Mouse (Mus musculus) spleen, postnatal 14 days (tissue): ENCODE results near the gene Mxd3.

ENCODE experiments used
- DNase-seq, 2 experiments: peaks; one replicate each; pipeline ENCODE4 v3.0.0; 2021 to 2022; ENCODE audit warnings: low spot score in 2 of 2

Mxd3 gene

DNA sequence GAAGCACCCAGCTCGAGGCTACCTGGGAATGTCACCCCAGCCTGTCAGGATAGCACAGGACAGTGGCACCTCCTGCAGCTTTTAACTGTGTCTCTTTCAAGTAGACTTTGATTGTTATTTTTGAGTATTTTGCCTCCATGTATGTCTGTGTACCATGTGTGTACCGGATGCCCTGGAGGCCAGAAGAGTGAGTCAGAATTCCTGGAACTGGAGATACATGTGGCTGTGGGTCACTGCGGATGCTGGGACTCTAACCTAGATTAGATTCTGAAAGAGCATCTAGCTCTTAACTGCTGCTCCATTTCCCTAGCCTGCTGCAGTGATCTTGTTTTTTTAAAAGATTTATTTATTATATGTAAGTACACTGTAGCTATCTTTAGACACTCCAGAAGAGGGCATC lies 2.7 kb upstream of the Mxd3 start:
- no peak for DNase-seq

DNA sequence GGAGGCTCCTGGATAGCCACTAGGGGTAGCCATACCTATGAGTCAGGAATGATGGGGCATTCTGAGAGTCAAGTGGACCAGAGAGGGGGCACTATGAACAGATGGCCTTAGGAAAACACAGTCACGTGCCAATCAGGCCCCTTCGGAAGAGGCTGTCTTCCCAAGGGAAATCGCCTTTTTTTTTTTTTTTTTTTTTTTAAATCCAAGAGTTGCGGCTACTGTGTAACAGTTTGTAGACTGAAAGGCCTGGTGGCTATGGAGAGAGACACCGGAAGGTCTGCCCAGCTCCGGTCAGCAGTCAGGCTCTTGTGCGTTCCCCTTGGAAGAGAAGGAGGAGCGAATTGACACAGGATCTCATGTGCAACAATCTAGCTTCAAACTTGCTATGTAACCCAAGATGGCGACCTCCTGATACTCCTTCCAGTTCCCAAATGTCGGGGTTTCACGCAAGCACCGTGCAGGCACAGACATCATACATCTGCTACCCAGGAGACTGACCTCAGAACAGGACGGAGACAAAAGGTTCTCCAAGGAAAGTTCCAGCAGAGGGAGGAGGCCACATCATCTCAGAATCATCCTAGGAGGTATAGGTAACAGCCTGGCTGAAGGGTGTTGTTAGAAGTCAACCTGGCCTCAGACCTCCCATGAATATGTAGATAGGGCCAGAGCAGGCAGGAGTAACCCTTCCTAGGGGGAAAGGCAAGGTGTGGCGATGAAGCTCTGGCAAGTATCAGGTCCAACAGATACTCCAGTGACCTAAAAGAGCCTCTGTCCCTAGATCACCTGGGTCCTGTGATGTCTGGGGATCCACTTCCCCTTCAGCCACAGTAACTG lies 1.2 kb upstream of the Mxd3 start:
- no peak for DNase-seq

DNA sequence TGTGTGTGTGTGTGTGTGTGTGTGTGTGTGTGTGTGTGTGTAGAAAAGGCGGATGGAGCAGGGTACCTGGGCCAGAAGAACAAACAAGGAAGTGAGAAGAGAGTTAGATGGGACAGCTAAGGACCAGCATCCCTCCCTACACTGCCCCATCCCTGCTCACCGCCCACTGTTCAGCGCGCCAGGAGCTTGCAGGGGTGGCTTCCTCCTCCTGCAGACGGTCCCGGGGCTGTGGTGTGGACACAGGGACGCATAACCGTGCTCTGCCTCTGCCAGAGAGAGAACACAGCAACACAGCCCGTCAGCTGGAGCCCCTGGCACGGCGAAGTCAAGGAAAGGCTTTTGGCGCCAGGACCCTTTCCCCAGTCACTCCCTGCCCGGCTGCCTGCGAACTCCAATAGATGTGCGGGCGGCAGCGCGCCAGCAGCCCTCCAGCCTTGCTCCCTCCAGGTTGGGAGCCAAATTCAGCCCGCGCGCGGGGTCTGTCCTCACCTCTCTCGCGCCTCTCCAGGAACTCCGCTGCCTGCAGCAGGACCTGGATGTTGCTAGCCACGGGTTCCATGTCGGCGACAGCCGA lies 427 bp downstream of the Mxd3 start:
- no peak for DNase-seq

DNA sequence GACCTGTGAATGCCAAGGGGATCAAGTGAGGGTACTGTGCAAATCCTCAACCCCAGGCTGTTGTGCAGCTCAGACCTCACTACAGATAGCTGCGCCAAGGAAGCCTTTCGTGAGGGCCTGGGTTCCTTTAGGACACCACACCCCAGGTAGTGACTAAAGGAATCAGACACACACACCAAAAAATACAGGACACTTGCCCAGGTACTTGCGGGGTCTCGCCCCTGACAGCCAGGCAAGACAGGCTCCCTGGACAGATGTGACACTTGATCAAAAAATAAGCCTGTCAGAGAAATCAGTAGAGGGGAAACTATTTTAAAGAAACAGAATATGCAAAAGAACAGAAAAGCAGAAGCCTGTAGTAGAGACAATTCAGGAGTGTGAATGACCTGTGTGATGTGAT lies 982 bp downstream of the Mxd3 start:
- DNase-seq = no peak

DNA sequence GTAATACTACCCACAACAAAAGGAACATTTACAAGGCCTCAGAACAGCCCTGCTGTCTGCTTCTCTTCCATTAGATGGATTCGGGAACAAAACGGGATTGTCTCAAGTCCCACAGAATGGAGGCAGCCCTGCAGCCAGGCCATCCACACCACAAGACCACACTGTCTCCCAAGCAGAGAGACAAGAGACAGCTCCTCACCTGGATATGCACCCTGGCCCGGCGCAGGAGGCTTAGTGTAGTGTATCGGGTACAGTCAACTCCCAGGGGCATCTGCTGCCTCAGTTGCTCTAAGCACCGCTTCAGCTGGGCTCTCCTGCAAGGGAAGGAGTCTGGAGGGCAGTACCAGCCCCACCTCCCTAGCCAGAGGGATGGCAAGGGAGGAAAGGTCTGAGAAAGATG lies 1.5 kb downstream of the Mxd3 start:
- DNase-seq = no peak

DNA sequence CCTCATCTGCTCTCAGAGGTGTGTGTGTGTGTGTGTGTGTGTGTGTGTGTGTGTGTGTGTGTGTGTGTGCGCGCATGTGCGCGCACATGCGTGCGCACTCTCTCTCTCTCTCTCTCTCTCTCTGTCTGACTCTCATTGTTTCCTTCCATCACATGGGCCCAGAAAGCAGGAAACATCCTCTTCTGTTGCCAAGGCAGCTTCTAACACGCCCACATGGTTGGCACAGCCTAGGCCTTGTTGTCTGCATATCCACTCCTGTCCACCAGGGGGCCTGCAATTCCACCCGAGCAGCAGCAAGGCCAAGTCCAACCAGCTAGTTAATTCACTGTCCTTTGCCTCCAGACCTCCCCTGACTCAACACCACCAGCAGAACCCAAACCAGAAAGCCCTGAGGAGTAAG lies 2.0 kb downstream of the Mxd3 start:
- DNase-seq = peak; percentile 81 to 85

DNA sequence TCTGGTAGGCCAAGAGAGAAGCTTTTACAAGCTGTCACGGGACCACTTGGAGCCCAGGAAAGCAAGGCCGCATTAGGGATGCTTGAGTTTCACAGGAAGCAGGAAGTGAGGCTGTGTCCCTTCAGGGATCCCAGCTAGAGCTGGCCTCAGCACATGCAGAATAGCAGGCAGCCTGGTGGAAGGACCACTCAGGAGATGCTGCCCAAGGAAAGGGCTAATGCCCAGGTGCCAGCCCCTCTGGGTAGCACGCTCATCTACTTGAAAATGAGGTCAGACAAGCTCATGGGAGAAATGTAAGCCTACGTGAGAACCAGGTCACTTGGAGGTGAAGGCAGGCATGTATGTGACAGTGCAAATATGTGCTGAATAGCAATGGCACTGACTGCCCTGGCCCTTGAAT lies 2.5 kb downstream of the Mxd3 start:
- no peak for DNase-seq

DNA sequence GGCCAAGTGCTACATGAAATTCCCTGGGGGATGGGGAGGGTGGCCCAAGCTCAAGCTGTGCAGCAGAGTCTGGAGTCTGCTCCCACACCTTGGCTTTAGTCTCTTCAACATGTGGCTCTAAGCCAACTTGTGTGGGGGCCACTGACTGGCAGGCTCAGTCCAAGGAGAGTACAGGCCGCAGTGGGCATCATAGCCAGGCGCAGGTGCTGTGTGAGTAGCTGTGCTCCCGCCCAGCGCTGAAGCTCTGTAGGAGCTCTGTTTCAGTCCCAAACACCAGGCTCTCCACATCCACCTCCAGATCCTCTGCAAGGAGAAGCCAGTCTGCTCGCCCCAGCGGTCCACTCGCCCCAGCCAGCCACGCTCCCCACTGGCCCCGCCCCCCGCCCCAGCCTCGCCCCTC lies 4.0 kb downstream of the Mxd3 start:
- DNase-seq = no peak

DNA sequence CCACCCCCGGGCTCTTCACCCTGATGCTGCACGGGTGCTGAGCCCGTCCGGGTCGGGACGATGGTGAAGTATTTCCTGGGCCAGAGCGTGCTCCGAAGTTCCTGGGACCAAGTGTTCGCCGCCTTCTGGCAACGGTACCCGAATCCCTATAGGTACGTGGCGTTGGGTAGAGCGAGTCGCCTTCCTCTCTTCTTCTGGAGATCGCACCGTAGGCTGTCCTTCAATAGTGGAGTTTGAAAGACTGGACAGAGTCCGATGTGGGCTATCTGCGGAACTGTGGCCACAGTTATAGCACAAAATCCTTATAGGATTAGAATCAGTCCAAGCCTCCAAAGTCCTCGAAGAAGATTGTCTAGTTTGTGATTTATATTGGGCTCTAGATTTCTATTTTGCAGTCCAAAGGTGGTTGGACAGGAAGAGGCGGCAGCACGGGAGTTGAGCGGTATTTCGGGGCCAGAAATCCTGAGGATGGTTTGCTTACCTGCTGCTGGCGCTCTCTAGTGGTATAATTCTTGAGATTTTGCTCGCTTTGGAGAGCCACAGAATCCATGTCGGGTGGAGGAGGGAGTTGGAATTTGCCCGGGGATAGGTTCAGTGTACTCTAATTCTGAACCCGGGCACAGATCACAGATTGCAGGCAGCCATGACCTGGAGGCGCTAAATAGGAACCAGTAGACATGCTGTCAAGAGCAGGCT lies 7.3 kb downstream of the Mxd3 start:
- no peak for DNase-seq

DNA sequence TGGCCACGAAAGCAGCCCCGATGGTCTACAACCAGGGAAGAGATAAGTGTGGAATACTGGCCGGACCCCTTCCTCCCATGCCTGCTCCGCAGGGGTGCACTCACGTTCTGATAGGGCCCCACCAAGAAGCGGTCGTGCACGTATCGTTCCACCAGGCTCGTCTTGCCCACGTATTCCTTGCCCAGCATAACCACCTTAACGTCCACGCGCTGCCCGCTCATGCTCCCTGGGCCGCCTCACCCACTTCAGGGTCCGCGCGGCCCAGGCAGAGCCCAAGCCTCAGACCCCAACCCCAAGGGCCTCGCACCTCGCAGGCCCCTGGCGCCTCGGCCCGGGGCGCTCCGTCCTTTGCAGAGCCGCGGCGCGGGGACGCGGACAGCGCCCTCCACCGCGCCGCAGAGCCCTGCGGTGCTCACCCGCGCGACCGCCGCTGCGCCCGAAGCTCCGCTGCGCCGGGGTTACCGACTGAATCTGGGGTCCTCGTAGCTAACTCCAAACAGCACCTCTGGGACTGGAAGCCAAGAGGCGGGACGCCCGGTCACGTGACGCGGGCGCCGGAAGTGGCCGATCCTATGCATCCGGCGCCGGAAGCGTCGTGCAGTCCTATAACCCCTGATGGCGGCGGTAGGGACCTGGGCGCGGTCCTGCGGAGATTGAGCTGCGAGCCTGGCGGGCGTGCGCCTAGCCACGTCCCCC lies 8.0 kb downstream of the Mxd3 start, which contains the start of gene Rab24:
Gene Rab24 (minus strand): TSS at position 513 of the 696 bp plus-strand sequence.
- DNase-seq = peak; percentile 77 to 80

DNA sequence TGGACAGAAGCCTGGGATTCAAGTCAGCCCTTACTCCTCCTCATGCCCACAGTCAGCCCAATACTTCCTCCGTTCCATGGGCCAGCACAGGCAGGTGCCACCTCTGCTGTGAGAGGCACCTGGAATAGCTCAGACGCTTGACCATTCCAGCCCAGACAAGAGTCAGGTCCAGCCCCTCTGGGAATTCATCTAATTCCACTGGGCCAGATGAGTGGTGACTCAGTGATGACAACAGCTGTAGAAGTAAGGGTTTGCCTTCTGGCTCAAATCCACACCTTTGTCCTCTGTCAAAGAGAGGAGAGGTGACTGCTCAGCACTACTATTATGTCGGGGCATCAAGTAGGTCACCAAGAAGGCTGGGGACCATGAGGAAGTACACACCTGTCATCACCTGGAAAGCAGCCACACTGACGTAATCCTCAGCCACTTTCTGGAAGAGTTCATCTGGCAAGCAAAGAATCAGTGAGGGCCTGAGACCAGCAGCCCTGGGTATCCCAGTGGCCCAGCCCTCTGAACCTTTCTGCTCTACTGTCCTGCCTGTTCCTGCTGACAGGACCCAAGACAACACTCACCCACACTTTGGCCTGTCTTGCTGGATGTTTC lies 9.6 kb downstream of the Mxd3 start, which contains the start of gene Prelid1:
Gene Prelid1 (plus strand): TSS at position 570 of the 603 bp plus-strand sequence.
- no peak for DNase-seq

DNA sequence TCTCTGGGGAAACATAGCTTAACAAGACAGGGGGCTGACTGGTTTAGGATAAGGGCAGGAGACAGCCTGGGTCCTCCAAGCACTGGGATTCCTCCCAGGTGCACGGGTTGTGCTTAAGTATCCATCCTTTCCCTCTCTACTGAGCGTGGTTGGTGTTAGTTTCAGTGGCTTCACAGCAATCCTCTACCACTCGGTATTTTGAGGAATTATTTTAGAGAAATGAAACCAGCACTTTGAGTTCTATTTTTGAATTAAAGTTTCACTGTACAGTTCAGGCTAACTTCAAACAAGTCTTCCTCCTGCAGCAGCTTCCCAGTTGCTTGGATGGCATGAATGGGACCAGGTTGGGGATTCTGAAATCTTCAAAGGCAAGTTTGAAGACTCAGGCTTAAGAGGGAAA lies 11.3 kb downstream of the Mxd3 start:
- no peak for DNase-seq

DNA sequence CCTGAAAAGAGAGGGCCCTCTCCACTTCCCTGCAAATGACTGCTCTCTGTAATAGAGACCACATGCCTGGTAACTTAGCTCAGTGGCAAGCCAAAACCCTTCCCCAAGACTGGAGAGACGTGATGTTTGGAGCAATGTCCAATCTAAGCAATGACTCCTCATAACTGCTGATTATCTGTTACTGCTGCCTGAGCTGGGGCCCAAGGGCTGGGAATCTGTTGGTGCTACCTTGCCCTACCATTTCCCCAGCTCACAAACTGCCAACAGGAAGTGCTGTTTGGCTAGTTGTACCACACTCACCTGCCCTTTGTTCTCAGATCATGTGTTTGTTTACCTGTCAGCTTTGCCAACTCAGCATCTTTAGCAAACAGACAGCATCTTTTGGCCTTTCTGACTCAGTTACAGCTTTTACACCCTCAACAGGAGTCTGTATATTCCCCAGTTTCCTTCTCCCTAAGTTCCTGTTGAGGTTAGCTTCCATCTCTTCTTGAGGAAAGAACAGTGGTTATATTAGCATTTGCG lies 14.7 kb downstream of the Mxd3 start:
- DNase-seq = no peak

DNA sequence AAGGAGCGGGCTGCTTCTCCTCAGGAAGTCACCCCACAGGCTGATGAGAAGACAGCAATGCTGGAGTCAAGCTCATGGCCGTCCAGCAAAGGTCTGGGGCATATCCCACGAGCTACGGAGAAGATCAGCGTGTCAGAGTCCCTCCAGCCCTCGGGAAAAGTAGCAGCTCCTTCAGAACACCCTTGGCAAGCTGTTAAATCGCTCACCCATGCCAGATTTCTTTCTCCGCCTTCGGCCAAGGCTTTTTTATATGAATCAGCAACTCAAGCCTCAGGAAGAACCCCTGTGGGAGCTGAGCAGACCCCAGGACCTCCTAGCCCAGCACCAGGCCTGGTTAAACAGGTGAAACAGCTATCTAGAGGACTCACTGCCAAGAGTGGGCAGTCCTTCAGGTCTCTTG lies 16.6 kb downstream of the Mxd3 start:
- DNase-seq = no peak

DNA sequence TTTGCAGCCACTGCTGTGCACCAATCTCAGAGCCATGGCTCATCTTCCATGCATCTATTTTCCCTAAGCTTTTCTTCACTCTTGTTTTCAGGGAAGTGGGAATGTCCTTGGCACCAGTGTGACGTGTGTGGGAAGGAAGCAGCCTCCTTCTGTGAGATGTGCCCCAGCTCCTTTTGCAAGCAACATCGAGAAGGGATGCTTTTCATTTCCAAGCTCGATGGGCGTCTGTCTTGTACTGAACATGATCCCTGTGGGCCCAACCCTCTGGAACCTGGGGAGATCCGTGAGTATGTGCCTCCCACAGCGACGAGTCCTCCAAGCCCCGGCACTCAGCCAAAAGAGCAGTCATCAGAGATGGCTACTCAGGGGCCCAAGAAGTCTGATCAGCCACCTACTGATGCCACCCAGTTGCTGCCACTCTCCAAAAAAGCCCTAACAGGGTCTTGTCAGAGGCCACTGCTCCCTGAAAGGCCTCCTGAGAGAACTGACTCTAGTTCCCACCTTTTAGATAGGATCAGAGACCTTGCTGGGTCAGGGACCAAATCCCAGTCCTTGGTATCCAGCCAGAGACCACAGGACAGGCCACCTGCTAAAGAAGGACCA lies 17.5 kb downstream of the Mxd3 start:
- no peak for DNase-seq

DNA sequence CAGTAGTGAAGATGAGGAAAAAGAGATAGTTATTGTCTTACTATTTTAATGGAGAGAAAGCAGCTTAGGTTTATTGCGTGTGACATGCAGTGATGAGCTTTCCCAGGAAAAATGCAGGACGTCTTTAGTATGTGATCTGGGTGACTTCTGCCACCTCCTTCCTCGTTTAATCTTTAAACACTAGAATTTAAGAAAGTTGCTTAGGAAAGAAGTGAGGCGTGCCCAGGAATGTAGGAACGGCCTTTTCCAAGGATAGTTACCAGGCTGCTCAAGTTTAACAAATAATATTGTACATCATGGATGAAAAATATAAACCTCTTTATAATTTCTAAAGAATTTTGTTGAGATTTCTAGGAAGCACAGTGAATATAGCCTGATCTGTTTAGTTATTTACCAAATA lies 28.7 kb downstream of the Mxd3 start:
- no peak for DNase-seq

DNA sequence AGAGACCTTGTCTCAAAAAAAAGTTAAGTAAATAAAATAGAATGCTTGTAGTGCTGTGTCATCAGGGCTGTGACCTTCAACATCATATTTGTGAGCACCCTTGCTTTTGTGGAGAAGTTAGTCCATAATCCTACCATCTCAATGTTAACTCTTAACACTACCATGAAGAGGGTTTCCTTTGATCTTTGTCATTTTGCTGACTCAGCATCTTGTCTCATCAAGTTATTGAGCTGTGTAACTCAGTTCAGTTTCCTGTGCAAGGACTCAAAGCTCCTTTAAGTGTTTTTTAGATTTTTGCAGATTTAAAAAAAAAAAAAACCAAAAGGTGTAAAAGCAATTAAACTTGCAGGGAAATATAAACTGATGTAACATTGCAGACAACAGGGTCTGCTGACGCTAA lies 32.9 kb downstream of the Mxd3 start:
- no peak for DNase-seq

DNA sequence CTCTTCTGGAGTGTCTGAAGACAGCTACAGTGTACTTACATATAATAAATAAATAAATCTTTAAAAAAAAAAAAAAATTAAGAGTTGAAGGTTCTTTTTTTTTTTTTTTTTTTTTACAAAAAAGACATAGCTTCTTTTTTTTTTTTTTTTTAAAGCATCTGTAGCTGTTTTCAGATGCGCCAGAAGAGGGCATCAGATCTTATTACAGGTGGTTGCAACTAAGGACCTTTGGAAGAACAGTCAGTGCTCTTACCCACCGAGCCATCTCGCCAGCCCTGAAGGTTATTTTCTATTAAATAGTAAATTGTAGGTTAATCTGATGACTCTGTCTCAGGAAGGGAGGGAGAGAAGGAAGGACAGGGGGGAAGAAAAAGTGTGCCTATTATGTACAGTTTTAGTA lies 40.8 kb downstream of the Mxd3 start:
- DNase-seq = no peak

DNA sequence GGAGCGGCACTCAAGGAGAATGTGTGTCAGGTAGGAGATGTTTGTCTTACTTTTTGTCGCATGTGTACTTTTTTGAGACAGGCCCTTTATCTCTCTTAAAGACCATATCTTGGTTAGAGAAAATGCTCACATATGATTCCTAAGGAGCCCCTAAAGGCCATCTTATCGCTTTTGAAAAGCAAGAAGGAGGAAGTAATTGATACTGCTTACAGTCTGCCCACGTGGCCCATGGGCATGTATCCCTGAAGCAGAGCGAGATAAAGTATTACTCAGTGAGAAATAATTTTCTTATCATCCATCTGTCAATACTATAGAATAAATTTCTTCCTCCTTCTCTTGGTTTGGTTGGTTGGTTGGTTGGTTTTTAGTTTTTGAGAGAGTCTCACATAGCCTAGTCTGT lies 52.0 kb downstream of the Mxd3 start:
- DNase-seq = no peak

DNA sequence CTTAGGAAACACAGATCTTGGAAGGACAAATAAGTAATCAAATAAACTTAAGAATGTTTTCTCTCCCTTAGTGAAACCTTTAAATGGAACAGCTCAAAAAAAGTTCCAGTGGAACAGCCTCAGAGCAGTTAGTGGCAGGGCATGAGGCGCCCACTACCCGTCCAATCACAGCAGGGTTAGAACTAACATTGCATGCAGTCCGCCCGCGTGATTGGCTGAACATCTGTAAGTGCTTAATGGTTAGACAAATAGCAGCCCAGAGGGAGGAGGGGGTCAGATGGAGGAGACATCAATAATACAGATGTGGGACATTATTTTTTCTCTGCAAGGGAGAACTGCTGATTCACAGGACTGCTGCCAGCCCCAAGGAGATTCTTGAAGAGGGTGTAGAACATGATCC lies 52.4 kb downstream of the Mxd3 start:
- DNase-seq = no peak
